Mouse (Mus musculus) frontal cortex, postnatal 25 days (tissue): ENCODE measurements around the gene Efna3.

Source experiments
- DNase-seq, 2 experiments: peaks; one replicate each; pipeline ENCODE4 v3.0.0; 2022; ENCODE audit warnings: low spot score in 2 of 2

Efna3 gene

DNA sequence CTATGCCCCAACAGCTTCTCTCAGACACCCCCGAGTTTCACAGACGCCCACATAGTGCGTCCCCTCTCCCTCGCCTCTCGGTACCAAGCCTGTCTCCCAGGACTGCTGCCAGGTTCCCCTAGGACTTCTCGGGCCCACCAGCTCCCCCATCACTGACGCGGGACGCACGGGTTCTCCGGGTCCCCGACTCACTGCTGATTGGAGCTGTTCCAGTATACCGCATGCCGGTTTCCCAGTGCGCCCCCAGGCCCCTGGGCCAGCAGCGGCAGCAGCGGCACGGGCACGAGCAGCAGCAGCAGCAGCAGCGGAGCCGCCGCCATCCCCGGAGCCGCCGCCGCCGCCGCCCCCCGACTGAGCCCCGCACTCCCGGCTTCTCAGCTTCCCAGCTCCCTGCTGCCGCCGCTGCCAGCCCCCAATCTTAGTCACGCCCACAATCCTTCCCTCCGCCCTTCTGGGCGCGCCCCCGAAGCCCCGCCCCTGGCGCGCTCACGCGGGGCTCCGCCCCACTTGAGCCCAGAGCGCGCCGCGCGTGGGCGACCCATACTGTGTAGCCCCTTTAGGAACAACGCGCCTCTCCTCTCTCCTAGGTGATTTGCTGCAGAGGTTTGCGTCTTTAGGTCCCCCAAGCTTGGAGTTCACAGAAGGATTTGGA lies at the start of gene Efna3:
Gene Efna3, minus strand, starts transcription at position 452 of the 652 bp plus-strand sequence.
- DNase-seq, result peak; percentile 64 to 75

GRCm38 (mm10) chr3:89367338-89367737 lies 44.6 kb upstream of the Efna3 start:
- DNase-seq, result no peak

DNA sequence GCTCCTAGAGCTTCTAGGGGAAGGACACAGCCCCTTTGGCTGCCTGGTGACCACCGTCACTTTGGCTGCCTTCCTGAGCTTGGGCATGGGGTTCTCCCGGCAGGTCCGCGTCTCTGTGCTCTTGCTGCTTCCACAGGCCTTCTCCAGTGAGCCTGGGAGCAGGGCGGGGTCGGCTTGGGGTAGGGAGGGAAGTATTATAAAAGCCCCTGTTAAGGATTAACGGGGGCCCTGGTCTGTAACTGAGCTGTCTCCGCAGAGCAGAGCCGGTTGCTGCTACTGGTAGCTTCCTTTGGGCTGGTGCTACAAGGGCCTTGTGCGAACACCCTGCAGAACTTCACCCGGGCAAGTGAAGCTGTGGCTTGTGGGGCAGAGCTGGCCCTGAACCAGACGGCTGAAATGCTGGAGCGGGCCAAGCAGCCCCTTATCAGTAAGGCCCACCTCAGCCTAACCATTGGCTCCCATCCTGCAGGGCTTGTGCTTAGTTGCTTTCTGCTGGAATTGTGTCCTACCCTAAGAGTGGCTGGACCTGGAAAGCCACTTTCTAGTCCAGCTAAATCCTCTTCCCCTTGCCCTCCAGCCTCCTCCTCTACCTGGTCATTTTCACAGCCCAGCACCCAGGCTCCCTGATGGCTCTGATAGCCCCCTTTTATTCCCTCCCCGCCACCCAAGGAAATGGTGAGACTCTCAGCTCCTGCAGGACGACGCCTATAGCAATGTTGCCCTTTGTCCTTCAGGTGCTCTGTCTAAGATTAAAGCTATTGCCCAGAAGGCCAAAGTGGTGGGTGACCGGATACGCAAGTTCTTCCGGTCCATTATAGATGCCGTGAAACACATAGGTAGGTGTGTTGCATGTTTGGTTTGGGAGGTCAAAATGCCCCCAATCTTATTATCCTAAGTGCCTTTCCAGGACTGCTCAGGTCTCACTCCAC lies 43.0 kb upstream of the Efna3 start:
- no peak for DNase-seq

- DNase-seq, result no peak
Measured at GRCm38 (mm10) chr3:89365153-89365485, 42.4 kb upstream of the Efna3 start, which contains the start of gene Dcst1. TSS of gene Dcst1 (minus strand) at chr3:89365253.

GRCm38 (mm10) chr3:89364631-89365030 lies 41.9 kb upstream of the Efna3 start:
- no peak for DNase-seq

DNA sequence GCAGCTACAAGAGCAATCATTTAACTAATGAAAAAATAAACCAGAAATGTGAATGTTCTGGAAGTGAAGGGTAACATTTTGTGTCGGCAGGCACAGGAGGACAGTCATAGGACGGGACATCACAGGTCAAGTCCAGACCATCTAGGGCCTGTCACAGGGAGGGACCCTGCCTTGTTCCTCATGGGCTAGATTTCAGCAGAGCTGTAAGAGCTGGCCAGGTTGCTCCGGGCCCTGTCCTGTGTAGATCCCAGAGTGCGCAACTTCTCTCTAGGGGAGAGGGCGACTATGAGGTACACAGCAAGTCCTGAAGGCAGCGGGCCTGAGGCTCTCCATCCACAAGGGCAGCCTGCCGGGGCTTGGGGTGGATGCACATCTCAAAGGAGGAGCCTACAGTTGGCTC lies 38.9 kb upstream of the Efna3 start, which contains the start of gene Dcst2:
Gene Dcst2, plus strand, starts transcription at position 301 of the 400 bp plus-strand sequence.
- DNase-seq, result no peak

GRCm38 (mm10) chr3:89360237-89360636 lies 37.5 kb upstream of the Efna3 start:
- no peak for DNase-seq

DNA sequence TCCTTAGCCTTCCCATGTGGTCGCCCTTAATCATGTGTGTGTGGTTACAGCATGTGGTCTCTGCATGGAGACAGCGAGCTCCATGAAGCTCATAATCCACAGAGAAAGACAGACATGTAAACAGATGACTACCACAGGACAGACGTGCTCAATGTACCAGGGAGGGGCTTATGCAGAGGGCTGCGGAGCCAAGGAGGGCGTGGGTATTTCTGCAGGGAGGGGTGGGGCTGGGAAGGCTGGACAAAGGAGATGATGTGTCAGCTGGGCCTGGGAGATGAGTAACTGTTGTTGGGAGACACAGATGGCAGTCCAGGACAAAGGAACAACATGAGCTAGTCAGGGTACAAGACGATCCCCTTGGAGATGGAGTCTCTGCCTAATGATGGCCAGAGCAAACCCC lies 36.9 kb upstream of the Efna3 start:
- no peak for DNase-seq

DNA sequence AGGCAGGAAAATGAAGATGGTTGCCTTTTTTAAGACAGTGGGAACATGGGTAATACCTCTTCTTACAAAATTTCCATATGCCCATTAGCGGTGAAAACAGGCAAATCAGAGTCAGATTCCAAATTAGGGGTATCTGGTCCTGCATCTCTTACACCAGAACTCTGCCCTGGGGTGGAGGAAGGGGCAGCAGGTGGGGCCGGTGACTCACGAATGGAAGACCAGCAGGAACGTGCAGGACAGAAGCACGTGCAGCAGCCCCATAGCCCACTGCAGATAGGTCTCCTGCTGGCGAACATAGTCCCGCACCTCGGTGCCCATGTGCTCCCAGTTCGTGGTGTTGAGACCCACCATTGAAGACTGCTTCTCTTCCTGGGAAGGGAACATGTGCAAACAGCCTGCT lies 33.3 kb upstream of the Efna3 start:
- DNase-seq, result no peak

DNA sequence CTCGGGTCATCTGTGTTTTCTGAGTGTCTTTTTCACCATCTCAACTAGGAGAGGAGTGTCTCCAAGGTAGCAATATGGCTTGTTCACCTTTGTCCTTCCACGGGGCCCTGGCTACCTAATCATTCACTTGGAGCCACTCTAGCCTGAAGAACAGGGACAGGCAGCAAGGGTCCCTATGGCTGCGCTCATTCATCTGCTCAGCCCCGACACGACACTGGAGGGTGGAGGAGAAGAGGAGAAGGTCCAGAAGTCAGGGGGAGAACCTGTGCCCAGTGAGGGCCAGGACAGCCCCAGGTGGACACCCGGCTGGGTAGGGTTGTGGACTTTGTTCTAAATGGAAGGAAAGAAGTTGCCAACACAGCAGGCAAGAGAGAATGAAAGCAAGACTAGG lies 32.7 kb upstream of the Efna3 start:
- no peak for DNase-seq

DNA sequence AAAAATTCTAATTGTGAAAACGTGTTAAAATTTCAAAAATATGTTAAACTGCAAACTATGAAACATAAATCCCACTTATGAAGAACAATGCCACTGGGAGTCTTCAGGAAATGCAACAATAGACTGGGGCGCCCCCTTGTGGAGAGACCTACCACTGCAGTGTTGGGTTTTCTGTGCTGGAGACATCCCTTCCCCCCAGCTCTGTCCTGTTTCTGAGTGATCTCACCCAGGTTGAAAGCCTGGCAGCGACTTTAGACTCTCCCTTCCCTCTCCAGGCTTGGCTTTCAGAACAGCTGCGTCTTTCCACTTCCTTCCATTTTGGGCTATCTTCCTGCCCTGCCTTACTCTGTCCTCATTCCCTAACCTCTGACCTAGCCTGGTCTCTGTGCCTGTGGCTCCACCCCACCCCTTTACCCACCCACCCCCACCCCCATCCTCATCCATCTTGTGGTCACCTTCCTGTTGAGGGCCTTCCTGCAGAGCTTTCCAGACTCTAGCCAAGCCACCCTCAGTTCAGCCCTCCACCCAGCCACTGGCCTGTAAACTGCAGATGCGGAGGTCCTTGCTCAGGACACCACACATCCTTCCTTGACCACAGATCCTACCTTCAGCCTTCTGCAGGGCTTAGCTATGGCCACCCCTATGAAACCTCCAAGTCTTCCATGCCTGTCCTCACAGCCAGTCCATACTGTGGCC lies 32.2 kb upstream of the Efna3 start:
- peak; percentile 81 to 86 for DNase-seq

DNA sequence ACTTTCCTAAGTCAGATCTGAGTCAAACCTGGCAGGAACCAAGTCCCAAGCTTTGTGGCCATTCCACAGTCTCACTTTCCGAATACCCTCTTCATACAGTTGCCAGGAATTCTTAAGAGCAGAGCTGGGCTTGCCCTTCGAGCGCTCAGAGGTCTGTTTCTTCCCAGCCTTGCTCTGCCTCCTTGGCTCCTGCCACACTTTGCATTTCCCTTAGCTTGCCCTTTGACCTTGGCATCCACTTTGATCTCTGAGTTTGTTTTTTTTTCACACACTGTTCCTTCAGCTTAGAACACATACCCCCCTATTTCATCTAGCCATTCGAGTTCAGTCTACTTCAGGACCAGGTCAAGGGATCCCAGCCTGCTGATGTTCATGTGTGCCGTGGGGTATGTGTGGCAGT lies 28.5 kb upstream of the Efna3 start:
- DNase-seq, result no peak

DNA sequence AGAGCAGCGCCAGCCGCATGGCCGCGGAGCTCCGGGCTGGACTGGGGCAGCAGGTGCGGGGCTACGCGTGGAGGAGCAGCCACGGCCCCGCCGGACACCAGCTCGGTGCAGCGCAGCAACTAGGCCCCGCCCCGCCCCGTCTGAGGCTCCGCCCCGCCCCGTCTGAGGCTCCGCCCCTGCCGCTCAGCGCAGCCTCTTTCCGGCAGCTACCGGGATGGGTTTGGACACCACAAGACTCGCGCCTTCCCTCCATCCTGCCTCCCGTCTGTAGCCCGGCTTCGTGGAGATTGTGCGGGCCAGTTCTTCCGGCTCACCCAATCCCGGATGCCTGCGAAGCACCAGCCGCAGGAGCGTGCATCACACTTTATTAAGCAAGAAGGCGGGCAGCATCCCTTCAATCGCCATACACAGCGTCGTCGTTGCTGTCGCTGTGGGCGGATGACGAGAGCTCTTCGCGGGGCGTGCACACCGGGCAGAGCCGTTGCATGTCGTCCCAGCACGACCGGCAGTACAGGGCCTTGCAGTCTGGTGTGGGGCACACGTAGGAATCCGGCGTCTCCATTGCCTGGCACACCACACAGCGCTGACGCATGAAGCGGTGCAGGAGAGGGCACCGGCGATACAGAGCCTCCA lies 27.2 kb upstream of the Efna3 start, which contains the start of gene Adam15:
Gene Adam15, minus strand, starts transcription at position 128 of the 633 bp plus-strand sequence.
- peak; percentile 77 to 86 for DNase-seq

DNA sequence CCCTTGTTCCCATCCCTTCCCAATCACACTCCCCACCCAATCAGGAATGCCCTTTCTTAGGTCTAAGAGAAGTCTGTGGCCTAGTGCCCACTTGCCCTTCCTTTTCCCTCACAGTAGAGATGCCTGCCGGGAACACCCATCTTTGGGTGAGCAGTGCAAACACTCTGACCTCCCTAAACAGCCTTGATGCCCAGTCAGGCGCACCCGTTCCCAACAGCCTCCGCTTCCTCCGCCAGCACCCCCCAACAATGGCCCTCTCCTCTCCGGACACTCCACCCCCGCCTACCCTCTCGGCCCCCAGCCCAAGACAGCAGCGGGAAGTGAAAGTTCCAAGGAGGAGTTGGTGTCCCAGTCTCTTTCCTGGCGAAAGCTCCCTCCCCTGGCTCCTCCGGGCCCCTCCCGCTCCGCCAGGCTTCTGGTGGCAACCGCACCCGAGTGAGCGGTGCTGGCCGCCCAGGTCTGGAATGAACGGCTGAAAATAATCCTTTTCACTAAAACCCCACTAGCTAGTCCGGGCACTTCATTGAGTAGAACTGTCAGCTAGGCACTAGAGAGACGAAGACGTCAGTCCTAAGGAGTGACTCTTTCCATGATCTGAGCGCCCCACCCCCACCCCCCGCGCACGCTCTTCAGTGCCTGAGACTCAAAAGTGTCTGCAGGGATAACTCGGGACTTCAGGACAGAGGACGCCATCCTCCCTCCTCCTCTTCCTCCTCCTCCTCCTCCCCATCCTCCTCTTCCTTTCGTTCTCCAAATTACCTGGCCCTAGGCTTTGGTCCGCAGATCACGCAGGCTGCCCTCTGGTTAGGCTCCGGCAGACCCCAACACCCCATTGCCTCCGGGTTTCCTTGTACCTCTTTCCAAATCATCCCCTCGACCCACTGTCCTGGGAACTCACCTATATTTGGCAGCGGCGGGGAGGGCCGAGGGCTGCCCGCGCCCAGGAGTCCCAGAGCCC lies 26.4 kb upstream of the Efna3 start:
- no peak for DNase-seq

DNA sequence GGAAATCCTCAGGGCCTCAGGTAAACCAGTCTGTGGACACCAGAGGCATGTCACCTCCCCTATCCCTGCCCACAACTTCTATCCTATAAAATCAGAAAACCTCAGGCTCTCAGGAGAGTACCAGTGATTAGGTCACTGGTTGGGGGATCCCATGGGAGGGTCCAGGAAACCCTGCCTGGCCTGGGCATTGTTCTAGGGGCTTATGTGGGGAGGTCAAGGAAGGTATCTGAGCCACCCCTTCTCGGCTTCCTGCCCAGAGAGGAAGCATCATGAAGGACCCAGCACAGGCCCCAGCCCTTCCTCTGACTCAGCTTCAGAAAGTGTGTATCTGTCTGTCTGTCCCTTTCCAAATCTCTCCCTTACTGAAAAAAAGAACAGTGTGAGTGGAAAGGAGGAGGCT lies 25.2 kb upstream of the Efna3 start:
- DNase-seq, result no peak

DNA sequence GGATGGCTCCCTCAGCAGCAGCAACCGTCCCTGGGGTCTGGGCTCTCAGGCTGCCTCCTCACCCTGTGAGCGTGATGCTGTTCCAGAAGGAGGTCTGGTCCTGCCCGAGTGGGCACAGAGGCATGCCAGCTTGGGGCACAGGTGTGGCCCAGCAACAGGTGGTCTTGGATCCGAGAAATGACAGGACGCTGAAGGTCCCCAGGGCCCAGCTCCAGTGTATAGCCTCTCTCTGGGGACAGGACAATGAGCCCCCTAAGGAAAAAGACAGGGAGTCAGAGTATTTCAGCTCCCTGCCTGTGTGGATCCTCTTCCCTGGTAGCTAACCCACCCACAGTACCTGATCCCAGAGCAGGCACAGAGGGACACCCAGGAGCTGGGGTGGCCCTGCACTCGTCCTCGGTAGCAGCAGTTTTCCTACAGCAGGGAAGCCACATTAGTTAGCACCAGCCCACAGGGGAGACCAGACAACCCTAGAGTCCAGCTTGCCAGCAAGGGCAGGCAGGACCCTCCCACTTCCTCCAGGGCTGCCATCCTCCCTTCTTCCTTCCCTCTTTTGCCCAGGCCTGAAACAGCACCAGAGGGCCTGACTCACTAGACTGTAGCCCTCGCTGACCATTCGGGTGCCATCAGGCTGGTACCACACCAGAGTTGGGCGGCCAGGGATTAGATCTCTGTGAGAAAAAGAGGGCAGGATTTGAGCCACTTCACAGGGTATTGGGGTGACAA lies 24.2 kb upstream of the Efna3 start:
- no peak for DNase-seq

DNA sequence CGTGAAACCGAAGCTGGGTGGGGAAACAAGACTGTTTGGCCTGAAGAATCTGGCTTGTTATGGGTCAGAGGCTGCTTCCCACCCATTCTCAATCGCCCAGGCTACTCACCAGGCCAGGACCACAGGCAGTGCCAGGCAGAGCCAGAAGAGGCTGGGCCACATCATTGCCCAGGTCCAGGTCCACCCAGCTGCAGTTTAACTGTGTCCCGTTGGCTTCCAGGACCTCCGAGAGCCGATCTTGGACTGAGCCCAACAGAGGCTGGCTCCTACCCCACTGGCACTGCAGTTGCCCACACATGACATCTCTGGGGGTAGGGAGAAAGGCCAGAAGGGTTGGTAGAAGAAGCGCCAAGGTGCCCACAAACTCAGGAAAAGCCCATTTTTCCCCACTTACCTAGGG lies 20.5 kb upstream of the Efna3 start:
- no peak for DNase-seq

DNA sequence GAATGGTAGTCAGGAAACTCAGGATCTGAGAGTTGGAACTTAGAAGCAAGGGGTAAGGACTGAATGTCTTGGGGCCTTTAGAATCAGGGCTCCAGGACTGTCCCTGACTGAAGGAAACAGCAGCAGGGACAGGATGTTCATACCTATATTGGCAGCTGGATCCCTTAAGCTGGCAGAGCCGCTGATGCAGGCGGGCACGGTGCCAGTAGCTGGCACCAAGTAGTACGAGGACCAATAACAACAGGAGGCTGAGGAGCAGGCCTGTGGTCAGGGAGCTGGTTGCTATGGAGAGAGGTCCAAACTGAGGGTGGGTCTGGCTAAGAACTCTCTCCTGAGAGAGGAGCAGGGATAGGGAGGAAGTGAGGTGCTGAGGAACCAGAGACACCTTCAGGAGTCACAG lies 19.0 kb upstream of the Efna3 start:
- DNase-seq, result no peak

- DNase-seq, result peak in 1 of 2 experiments; percentile 71
Measured at GRCm38 (mm10) chr3:89340465-89340864, 17.7 kb upstream of the Efna3 start.

GRCm38 (mm10) chr3:89339416-89339815 lies 16.7 kb upstream of the Efna3 start:
- no peak for DNase-seq
